Mouse (Mus musculus) liver, adult 2 months (tissue): ENCODE measurements around the gene Abcc5.

ENCODE experiments used
- CTCF ChIP-seq: fragments of 200-500 bp; IDR thresholded peaks from 2 replicates; pipeline ENCODE4 v1.5.1; 2011; ENCODE audit warnings: low read depth, low read length, control low read depth
- POLR2A ChIP-seq: fragments of 200-500 bp; IDR thresholded peaks from 2 replicates; pipeline ENCODE4 v1.6.1; 2011; ENCODE audit warnings: low read length, control low read depth; ENCODE audit not compliant: insufficient read depth; ENCODE audit errors: extremely low read depth

DNA sequence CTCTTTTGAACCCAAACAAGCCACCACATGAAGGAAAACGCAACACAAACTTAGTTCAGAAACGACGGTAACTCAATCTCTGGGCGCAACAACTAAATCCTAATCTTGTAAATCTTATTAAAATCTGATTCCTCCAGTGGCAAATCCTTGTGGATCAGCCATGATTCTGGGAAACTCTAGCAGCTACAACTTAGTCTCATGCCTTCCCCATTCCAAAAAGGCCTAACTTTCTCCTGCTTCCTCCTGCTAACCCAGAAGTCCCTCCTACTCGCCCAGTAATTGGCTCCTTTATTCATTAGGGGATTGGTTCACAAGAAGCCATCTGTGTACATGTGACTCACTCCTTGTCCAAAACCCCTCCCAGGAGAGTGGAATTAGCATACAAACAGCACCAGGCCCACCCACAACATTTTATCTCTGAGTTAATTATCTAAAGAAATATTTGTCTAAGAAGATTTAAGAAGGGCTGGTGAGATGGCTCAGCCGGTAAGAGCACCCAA lies 28.0 kb upstream of the Abcc5 start:
- TF ChIP-seq CTCF: no peak
- no peak for TF ChIP-seq POLR2A
